Mouse (Mus musculus) forebrain, embryonic 13.5 days (tissue): Measurements from ENCODE around the gene Psma5. TPM values are rescaled to one million over a fixed set of nuclear protein-coding genes. Genes with fewer than 3 reads are reported as not detected.
A peak's percentile ranks its signal among the peaks of the same experiment; 100 is the strongest.

Experiments used
- ATAC-seq: fragments of 200-750 bp; cut with Nextera tagmentation; 2 replicates; pipeline ENCODE4 v1.8.0; 2017
- H3K27ac ChIP-seq: fragments of 300-500 bp; sonication (generic); 2 replicates; pipeline ENCODE4 v1.5.1; 2015; ENCODE audit warnings: inconsistent platforms, mild to moderate bottlenecking, moderate library complexity
- H3K27me3 ChIP-seq: fragments of 300-500 bp; sonication (generic); 2 replicates; pipeline ENCODE4 v1.6.1; 2015; ENCODE audit warnings: mild to moderate bottlenecking, inconsistent platforms
- H3K36me3 ChIP-seq: fragments of 300-500 bp; sonication (generic); 2 replicates; pipeline ENCODE4 v1.6.1; 2015; ENCODE audit warnings: mild to moderate bottlenecking, inconsistent platforms; ENCODE audit not compliant: poor library complexity, severe bottlenecking
- H3K4me1 ChIP-seq: fragments of 300-500 bp; sonication (generic); 2 replicates; pipeline ENCODE4 v1.6.1; 2015; ENCODE audit warnings: inconsistent platforms
- H3K4me2 ChIP-seq: fragments of 300-500 bp; sonication (generic); 2 replicates; pipeline ENCODE4 v1.6.1; 2015; ENCODE audit warnings: inconsistent platforms, mild to moderate bottlenecking, moderate library complexity
- H3K4me3 ChIP-seq: fragments of 300-500 bp; sonication (generic); 2 replicates; pipeline ENCODE4 v1.5.1; 2015; ENCODE audit warnings: mild to moderate bottlenecking, inconsistent platforms
- H3K9ac ChIP-seq: fragments of 300-500 bp; sonication (generic); 2 replicates; pipeline ENCODE4 v1.6.1; 2015; ENCODE audit warnings: mild to moderate bottlenecking, inconsistent platforms
- H3K9me3 ChIP-seq: fragments of 300-500 bp; sonication (generic); replicated peaks from 2 replicates; pipeline ENCODE4 v1.6.1; 2016; ENCODE audit warnings: inconsistent platforms
- WGBS: fragments of 180-500 bp; shearing (Covaris S2); methylation state at CpG from one replicate; pipeline ENCODE4 v1.1.7; 2015; 5-methylcytosine and 5-hydroxymethylcytosine counted together
- polyA plus RNA-seq: library from polyadenylated mRNA; unstranded; fragments of >200 nt; fragmentation: Nextera tagmentation; extraction: Ambion mirVana; gene quantifications from 2 replicates; pipeline ENCODE4 v1.2.1, GENCODE M21; 2015

The Psma5 gene
- polyA plus RNA-seq, 1 experiment from 2014 or later: 298 TPM

DNA sequence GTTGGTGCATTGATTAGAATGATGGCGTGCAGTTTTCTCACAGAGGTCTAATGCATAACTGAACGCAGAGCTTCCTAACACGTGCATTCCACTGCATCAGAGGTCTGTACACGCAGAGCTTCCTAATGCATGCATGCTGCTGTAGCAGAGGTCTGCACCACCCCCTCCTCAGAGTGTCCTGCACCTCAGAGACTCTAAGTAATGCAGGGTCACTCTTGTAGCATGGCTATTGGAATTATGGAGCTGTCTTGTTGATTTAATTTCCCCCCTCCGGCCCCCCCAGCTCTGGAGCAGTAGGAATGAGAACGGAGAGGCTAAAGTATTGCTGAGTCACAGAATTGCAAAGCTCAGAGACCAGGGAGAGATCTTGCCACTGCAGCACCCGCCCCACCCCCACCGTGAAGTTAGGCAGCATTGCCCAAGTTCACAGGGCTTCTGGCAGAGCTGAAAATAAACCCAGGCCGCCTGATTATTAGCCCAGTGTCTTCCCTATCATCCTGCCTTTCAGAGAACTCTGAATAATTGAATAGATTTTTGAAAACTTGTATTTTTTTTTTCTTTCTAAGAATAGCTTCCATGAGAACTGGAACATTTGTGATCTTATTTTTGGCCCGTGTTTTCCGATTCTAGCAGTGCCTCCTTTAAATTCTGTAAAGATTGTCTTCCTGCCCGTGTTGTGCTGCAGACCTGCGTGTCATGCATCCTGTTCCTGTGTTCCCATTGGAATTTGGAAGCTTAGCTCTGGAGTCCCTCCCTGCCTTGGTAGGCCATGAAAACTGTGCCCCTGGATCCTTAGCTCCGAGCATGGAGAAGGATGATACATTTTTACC, 39.7 kb downstream of the Psma5 start:
- 16% methylated on average over 14 of the region's 14 CpGs for WGBS
- peak overlapping the region; percentile 47 for H3K4me2 ChIP-seq
- peaks cover 60% of the 10 kb centered on the region for H3K4me1 ChIP-seq
- H3K36me3 ChIP-seq: no peaks in the 10 kb centered on the region
- H3K4me3 ChIP-seq: no peak overlapping the region; the same call in 1 of the 2 replicates
- ATAC-seq: peak; percentile 61
- H3K27me3 ChIP-seq: no peaks in the 10 kb centered on the region
- peak overlapping the region; percentile 78 for H3K27ac ChIP-seq
- H3K9ac ChIP-seq: peak overlapping the region; percentile 55
- no peaks in the 10 kb centered on the region for H3K9me3 ChIP-seq

DNA sequence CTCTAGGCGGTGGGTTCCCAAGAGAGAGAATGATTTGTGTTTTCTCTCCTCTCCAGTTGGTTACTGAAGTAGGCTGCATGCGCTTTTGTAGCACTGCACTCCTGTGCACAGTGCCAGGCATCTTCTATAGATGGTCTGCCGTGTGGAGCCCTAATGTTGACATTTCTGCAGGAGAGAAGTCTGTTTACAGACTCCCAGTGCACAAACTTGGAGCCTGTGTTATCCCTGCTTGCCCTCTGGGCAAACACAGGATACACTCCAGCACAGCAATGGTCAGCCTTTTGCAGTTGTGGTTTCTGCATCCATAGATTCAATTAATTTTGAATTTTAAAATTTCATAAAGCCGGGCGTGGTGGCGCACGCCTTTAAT, 40.3 kb downstream of the Psma5 start:
- H3K4me1 ChIP-seq: peaks cover 54% of the 10 kb centered on the region
- no peak overlapping the region for H3K4me2 ChIP-seq
- no peaks in the 10 kb centered on the region for H3K27me3 ChIP-seq
- no peak for ATAC-seq
- no peaks in the 10 kb centered on the region for H3K36me3 ChIP-seq
- H3K27ac ChIP-seq: peak overlapping the region; percentile 78
- no peak overlapping the region for H3K9ac ChIP-seq
- no peak overlapping the region for H3K4me3 ChIP-seq
- WGBS: 75% methylated on average over 7 of the region's 7 CpGs
- H3K9me3 ChIP-seq: no peaks in the 10 kb centered on the region

GRCm38 (mm10) chr3:108297603-108298553, 41.2 kb downstream of the Psma5 start:
- no peak overlapping the region for H3K27ac ChIP-seq
- no peaks in the 10 kb centered on the region for H3K36me3 ChIP-seq
- no peaks in the 10 kb centered on the region for H3K27me3 ChIP-seq

DNA sequence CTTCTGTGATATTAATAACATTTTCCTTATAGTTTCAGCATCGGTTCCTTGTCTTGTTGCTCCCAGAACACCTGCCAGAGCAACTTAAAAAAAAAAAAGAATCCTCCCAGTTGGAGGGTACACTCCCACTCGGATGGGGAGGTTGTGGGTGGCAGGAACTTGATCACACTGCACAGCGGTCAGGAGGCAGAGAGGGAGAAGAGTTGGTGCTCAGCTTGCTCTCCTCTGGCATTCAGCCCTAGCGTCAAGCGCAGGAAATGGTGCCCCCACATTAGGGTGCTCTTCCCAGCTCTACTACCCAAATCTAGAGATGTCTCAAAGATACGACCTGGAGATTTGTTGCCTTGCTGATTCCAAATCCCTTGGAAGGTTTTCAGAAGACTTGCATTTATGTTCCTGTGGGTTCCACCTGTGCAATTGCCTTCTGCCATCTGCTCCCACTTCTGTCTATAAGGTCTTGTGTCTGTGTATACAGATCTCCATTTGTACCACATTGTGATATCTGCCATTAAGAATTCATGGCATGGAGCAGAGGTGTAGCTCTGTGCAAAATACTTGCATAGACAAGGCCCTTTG, 43.8 kb downstream of the Psma5 start:
- Histone ChIP-seq H3K27ac (no peak overlapping the region), H3K4me1 (peaks cover 36% of the 10 kb centered on the region), H3K9me3 (no peaks in the 10 kb centered on the region), H3K4me2 (no peak overlapping the region), H3K9ac (no peak overlapping the region), H3K36me3 (no peaks in the 10 kb centered on the region), H3K4me3 (no peak overlapping the region), H3K27me3 (no peaks in the 10 kb centered on the region)
- WGBS: 84% methylated on average over 6 of the region's 6 CpGs
- ATAC-seq: no peak

More at GRCm38 (mm10) chr3:108297603-108298553, 41.2 kb downstream of the Psma5 start:
- Histone ChIP-seq H3K9ac (no peak overlapping the region), H3K4me2 (no peak overlapping the region), H3K4me3 (no peak overlapping the region), H3K9me3 (no peaks in the 10 kb centered on the region), H3K4me1 (peaks cover 53% of the 10 kb centered on the region)
- WGBS: 57% methylated on average over 7 of the region's 7 CpGs
- no peak for ATAC-seq

GRCm38 (mm10) chr3:108303683-108304082, 47.0 kb downstream of the Psma5 start:
- no peak overlapping the region for H3K9ac ChIP-seq
- H3K4me2 ChIP-seq: no peak overlapping the region
- no peak for ATAC-seq
- H3K9me3 ChIP-seq: no peaks in the 10 kb centered on the region
- no peak overlapping the region for H3K4me3 ChIP-seq
- 91% methylated on average over 8 of the region's 8 CpGs for WGBS
- 0 out of 2 replicates have a peak, but pooled peaks cover 1% of the 10 kb centered on the region for H3K36me3 ChIP-seq
- H3K27me3 ChIP-seq: no peaks in the 10 kb centered on the region
- peaks cover 25% of the 10 kb centered on the region for H3K4me1 ChIP-seq
- H3K27ac ChIP-seq: no peak overlapping the region

- ATAC-seq: peak; percentile 17; the same call in 1 of the 2 replicates
- H3K4me1 ChIP-seq: peaks cover 24% of the 10 kb centered on the region
- H3K36me3 ChIP-seq: 0 out of 2 replicates have a peak, but pooled peaks cover 4% of the 10 kb centered on the region
- H3K4me3 ChIP-seq: no peak overlapping the region
- WGBS: 91% methylated on average over 4 of the region's 4 CpGs
- H3K9ac ChIP-seq: no peak overlapping the region
- H3K27me3 ChIP-seq: no peaks in the 10 kb centered on the region
- no peaks in the 10 kb centered on the region for H3K9me3 ChIP-seq
- no peak overlapping the region for H3K27ac ChIP-seq
- no peak overlapping the region for H3K4me2 ChIP-seq
Observed at GRCm38 (mm10) chr3:108304747-108305146, 48.0 kb downstream of the Psma5 start.

GRCm38 (mm10) chr3:108306387-108306786, 49.7 kb downstream of the Psma5 start:
- WGBS: 86% methylated on average over 3 of the region's 3 CpGs
- Histone ChIP-seq H3K27me3 (no peaks in the 10 kb centered on the region), H3K4me1 (peaks cover 20% of the 10 kb centered on the region), H3K4me3 (no peak overlapping the region), H3K4me2 (no peak overlapping the region), H3K9me3 (no peaks in the 10 kb centered on the region), H3K27ac (no peak overlapping the region), H3K9ac (no peak overlapping the region), H3K36me3 (peaks cover 17% of the 10 kb centered on the region)
- no peak for ATAC-seq

GRCm38 (mm10) chr3:108307485-108307884, 50.8 kb downstream of the Psma5 start:
- Histone ChIP-seq H3K4me3 (no peak overlapping the region), H3K27ac (0 out of 2 replicates have a peak overlapping the region, but pooled peaks have one; percentile 44)

GRCm38 (mm10) chr3:108310921-108311341, 54.2 kb downstream of the Psma5 start:
- Histone ChIP-seq H3K36me3 (peaks cover 32% of the 10 kb centered on the region), H3K9ac (no peak overlapping the region), H3K9me3 (no peaks in the 10 kb centered on the region), H3K4me3 (no peak overlapping the region), H3K4me1 (peaks cover 19% of the 10 kb centered on the region), H3K4me2 (no peak overlapping the region), H3K27ac (no peak overlapping the region), H3K27me3 (no peaks in the 10 kb centered on the region)
- no peak for ATAC-seq

More at GRCm38 (mm10) chr3:108307485-108307884, 50.8 kb downstream of the Psma5 start:
- peaks cover 20% of the 10 kb centered on the region for H3K4me1 ChIP-seq
- H3K4me2 ChIP-seq: no peak overlapping the region
- WGBS: 63% methylated on average over 6 of the region's 6 CpGs
- ATAC-seq: no peak
- peaks cover 25% of the 10 kb centered on the region for H3K36me3 ChIP-seq
- no peak overlapping the region for H3K9ac ChIP-seq
- no peaks in the 10 kb centered on the region for H3K27me3 ChIP-seq
- no peaks in the 10 kb centered on the region for H3K9me3 ChIP-seq

- H3K4me1 ChIP-seq: peaks cover 12% of the 10 kb centered on the region
Observed at GRCm38 (mm10) chr3:108311688-108312087, 55.0 kb downstream of the Psma5 start.

GRCm38 (mm10) chr3:108312414-108312813, 55.7 kb downstream of the Psma5 start:
- H3K9me3 ChIP-seq: no peaks in the 10 kb centered on the region
- no peak overlapping the region for H3K27ac ChIP-seq
- H3K9ac ChIP-seq: no peak overlapping the region
- no peaks in the 10 kb centered on the region for H3K27me3 ChIP-seq
- peaks cover 36% of the 10 kb centered on the region for H3K36me3 ChIP-seq
- H3K4me3 ChIP-seq: no peak overlapping the region
- no peak overlapping the region for H3K4me2 ChIP-seq
- H3K4me1 ChIP-seq: peaks cover 7% of the 10 kb centered on the region
- no peak for ATAC-seq

More at GRCm38 (mm10) chr3:108311688-108312087, 55.0 kb downstream of the Psma5 start:
- H3K4me2 ChIP-seq: no peak overlapping the region
- no peaks in the 10 kb centered on the region for H3K27me3 ChIP-seq
- H3K27ac ChIP-seq: no peak overlapping the region
- no peak for ATAC-seq
- H3K4me3 ChIP-seq: no peak overlapping the region
- no peak overlapping the region for H3K9ac ChIP-seq
- WGBS: 91% methylated on average over 4 of the region's 4 CpGs
- H3K9me3 ChIP-seq: no peaks in the 10 kb centered on the region
- peaks cover 33% of the 10 kb centered on the region for H3K36me3 ChIP-seq
